Mouse (Mus musculus): Measurements from ENCODE around the gene Dvl3.

- TF ChIP-seq POLR2A (IDR thresholded peaks at IDR 0.05; ENCODE audit: borderline replicate concordance, low read depth, low read length) (no peak), CTCF (IDR thresholded peaks at IDR 0.05; ENCODE audit: low read depth, low read length) (no peak)
Measured at GRCm38 (mm10) chr16:20516032-20516431, 750 bp upstream of the Dvl3 start.

Measured in bone marrow macrophage, adult 2 months (primary cell).